Mouse (Mus musculus): ENCODE data around the gene Cnot4.

DNA sequence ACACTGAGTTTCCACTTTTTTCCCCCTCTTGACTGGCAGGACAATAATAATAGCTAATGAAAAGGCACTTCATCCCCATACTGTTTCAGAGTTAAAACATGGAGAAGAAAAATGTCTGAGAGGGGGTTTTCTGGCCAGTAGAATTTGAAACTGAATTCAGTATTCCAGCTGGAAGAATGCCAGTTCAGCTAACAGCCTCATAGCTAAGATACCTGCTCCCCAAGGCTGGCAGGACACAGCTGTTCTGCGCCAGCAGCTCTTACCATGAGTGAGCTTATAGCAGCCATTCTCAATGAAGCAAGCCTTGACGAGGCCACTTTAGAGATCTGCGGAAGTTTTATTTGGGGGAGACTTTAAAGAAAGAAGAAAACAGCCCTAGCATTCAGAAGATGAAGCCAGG is 62.3 kb downstream of the Cnot4 start:
- TF ChIP-seq POLR2A (IDR thresholded peaks at IDR 0.05; ENCODE audit: low read depth, low read length) (no peak), CTCF (IDR thresholded peaks at IDR 0.05; ENCODE audit: extremely low read depth, insufficient read length, insufficient replicate concordance, low read depth, low read length) (no peak)

All from small intestine, adult 2 months (tissue).